Mouse (Mus musculus) stomach, postnatal 0 days (tissue): ENCODE measurements at regions not wholly inside any gene's neighbourhood (a gene's known extent, or its start where the extent isn't known, plus 50 kb on each side); places are given as distances from the start of the nearest gene placed in this dataset.

ENCODE experiments used
- CTCF ChIP-seq: IDR thresholded peaks from 2 replicates; pipeline ENCODE4 v1.5.1; 2016; ENCODE audit warnings: antibody characterized with exemption, low read depth, mild to moderate bottlenecking, moderate library complexity
- EP300 ChIP-seq: optimal IDR thresholded peaks from 2 replicates; pipeline ENCODE3; 2016; ENCODE audit warnings: antibody characterized with exemption

- TF ChIP-seq CTCF, result no peak
- TF ChIP-seq EP300, result no peak
Measured at GRCm38 (mm10) chr13:31248996-31249395, 275.0 kb downstream of the Gm5447 start.
